Mouse (Mus musculus): ENCODE results near the gene Slc6a11. TPM values are rescaled to one million over a fixed set of nuclear protein-coding genes. Genes with fewer than 3 reads are reported as not detected.

Gene Slc6a11
- total RNA-seq, 1 experiment, result 0.13 TPM

DNA sequence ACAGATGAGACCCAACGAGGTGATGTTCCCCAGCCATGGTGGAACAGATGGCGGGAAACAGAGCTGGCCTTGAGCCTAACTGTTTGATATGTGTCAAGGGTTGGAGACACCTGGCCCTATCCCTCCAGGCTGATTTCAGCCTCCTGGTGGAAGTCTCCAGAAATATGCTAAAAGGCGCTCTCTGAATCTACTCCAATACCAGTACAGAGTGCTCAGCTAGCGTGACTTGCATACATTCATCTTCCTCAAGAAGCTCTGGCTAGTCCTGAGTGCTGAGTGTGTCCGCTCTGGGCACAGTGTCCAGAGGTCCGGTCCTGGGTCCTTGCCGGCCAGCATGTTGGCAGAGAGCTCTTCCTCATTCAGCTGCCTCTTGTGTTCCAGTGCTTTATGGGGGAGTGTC is 27.8 kb downstream of the Slc6a11 start:
- no peak overlapping the region for H3K4me3 ChIP-seq (ENCODE audit: insufficient read depth in 1 of 2, low read depth in 1 of 2, low read length in 2 of 2, poor library complexity in 1 of 2, severe bottlenecking in 1 of 2)
- H3K9ac ChIP-seq (ENCODE audit: insufficient read depth, low read depth, low read length, poor library complexity, severe bottlenecking), result no peak overlapping the region
- TF ChIP-seq MAFK (IDR thresholded peaks at IDR 0.05; ENCODE audit: insufficient read depth, low read depth, low read length) (no peak), CHD2 (IDR thresholded peaks at IDR 0.05; ENCODE audit: low read depth, low read length) (no peak), HCFC1 (IDR thresholded peaks at IDR 0.05; ENCODE audit: borderline replicate concordance, insufficient read depth, low read length) (no peak), ZNF384 (IDR thresholded peaks at IDR 0.05; ENCODE audit: low read depth, low read length) (no peak), ZC3H11A (IDR thresholded peaks at IDR 0.05; ENCODE audit: borderline replicate concordance, low read depth, low read length) (no peak)
- no peak for DNase-seq (ENCODE audit: low read depth, low spot score)
- in situ Hi-C loops (cut with MboI; ENCODE audit: low sequenced_read_pairs in 2 of 2, unreplicated experiment in 2 of 2), result no loop called here
- H3K9me3 ChIP-seq (ENCODE audit: control insufficient read depth, insufficient read depth, low read depth, low read length), result no peaks in the 10 kb centered on the region
- no peak overlapping the region for H3K27ac ChIP-seq (ENCODE audit: insufficient read depth, low read depth, low read length, poor library complexity, severe bottlenecking)
- no peaks in the 10 kb centered on the region for H3K36me3 ChIP-seq (ENCODE audit: control insufficient read depth, insufficient read depth, low read length, poor library complexity, severe bottlenecking)
- H3K4me1 ChIP-seq (ENCODE audit: control insufficient read depth in 2 of 2, insufficient read depth in 2 of 2, low read length in 2 of 2, poor library complexity in 1 of 2), result no peaks in the 10 kb centered on the region

DNA sequence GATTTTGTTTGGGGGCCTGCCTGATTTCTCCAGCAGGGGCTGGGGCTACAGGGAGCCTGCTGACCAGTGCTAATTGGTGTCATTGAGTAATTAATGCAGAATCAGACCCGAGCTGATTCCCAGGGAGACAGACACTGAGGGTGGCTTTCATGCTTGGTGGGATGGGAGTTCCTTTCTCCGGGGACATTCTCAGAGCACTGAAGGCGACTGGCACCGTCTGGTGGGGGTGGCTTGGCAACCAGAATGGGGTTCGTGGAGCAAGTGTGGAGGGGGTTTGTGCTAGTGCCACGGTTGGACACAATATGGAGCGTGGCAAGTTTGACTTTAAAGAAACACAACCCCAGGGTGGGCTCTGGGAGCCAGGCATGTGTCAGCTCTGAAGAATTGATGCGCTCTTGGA is 29.7 kb downstream of the Slc6a11 start:
- in situ Hi-C loops (cut with MboI; ENCODE audit: low sequenced_read_pairs in 2 of 2, unreplicated experiment in 2 of 2), result no loop called here
- H3K9me3 ChIP-seq (ENCODE audit: control insufficient read depth, insufficient read depth, low read depth, low read length), result no peaks in the 10 kb centered on the region
- no peaks in the 10 kb centered on the region for H3K36me3 ChIP-seq (ENCODE audit: control insufficient read depth, insufficient read depth, low read length, poor library complexity, severe bottlenecking)
- no peak for TF ChIP-seq ZC3H11A (IDR thresholded peaks at IDR 0.05; ENCODE audit: borderline replicate concordance, low read depth, low read length)
- no peak for TF ChIP-seq ZNF384 (IDR thresholded peaks at IDR 0.05; ENCODE audit: low read depth, low read length)
- TF ChIP-seq MAFK (IDR thresholded peaks at IDR 0.05; ENCODE audit: insufficient read depth, low read depth, low read length), result no peak
- no peak for TF ChIP-seq CHD2 (IDR thresholded peaks at IDR 0.05; ENCODE audit: low read depth, low read length)
- no peak for TF ChIP-seq HCFC1 (IDR thresholded peaks at IDR 0.05; ENCODE audit: borderline replicate concordance, insufficient read depth, low read length)
- no peaks in the 10 kb centered on the region for H3K4me1 ChIP-seq (ENCODE audit: control insufficient read depth in 2 of 2, insufficient read depth in 2 of 2, low read length in 2 of 2, poor library complexity in 1 of 2)
- H3K27ac ChIP-seq (ENCODE audit: insufficient read depth, low read depth, low read length, poor library complexity, severe bottlenecking), result no peak overlapping the region
- DNase-seq (ENCODE audit: low read depth, low spot score), result no peak
- no peak overlapping the region for H3K9ac ChIP-seq (ENCODE audit: insufficient read depth, low read depth, low read length, poor library complexity, severe bottlenecking)
- H3K4me3 ChIP-seq (ENCODE audit: insufficient read depth in 1 of 2, low read depth in 1 of 2, low read length in 2 of 2, poor library complexity in 1 of 2, severe bottlenecking in 1 of 2), result no peak overlapping the region

DNA sequence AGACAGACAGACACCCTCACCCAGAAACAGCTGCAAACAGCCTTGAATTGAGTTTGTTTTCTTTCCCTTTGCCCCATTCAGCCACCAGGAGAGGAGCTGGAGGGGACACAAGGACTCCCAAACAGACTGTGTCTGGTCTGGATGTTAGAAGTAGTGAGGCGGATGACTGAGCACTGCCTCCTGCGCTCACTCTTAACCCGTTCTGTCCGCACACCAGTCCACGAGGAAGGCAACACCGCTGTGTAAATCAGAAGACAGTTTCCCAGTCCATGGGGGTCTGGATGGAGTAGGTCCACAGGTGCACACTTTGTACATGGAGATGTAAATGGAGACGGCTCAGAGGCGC is 43.0 kb downstream of the Slc6a11 start:
- Histone ChIP-seq H3K4me3 (ENCODE audit: insufficient read depth in 1 of 2, low read depth in 1 of 2, low read length in 2 of 2, poor library complexity in 1 of 2, severe bottlenecking in 1 of 2) (no peak overlapping the region), H3K36me3 (ENCODE audit: control insufficient read depth, insufficient read depth, low read length, poor library complexity, severe bottlenecking) (no peaks in the 10 kb centered on the region), H3K4me1 (ENCODE audit: control insufficient read depth in 2 of 2, insufficient read depth in 2 of 2, low read length in 2 of 2, poor library complexity in 1 of 2) (peaks cover 0 to 3% of the 10 kb centered on the region in 2 experiments; a peak in 1 of 4 replicates), H3K9ac (ENCODE audit: insufficient read depth, low read depth, low read length, poor library complexity, severe bottlenecking) (no peak overlapping the region), H3K27ac (ENCODE audit: insufficient read depth, low read depth, low read length, poor library complexity, severe bottlenecking) (no peak overlapping the region), H3K9me3 (ENCODE audit: control insufficient read depth, insufficient read depth, low read depth, low read length) (no peaks in the 10 kb centered on the region)
- DNase-seq (ENCODE audit: low read depth, low spot score), result no peak
- no peak for TF ChIP-seq MAFK (IDR thresholded peaks at IDR 0.05; ENCODE audit: insufficient read depth, low read depth, low read length)
- in situ Hi-C loops (cut with MboI; ENCODE audit: low sequenced_read_pairs in 2 of 2, unreplicated experiment in 2 of 2), result no loop called here

DNA sequence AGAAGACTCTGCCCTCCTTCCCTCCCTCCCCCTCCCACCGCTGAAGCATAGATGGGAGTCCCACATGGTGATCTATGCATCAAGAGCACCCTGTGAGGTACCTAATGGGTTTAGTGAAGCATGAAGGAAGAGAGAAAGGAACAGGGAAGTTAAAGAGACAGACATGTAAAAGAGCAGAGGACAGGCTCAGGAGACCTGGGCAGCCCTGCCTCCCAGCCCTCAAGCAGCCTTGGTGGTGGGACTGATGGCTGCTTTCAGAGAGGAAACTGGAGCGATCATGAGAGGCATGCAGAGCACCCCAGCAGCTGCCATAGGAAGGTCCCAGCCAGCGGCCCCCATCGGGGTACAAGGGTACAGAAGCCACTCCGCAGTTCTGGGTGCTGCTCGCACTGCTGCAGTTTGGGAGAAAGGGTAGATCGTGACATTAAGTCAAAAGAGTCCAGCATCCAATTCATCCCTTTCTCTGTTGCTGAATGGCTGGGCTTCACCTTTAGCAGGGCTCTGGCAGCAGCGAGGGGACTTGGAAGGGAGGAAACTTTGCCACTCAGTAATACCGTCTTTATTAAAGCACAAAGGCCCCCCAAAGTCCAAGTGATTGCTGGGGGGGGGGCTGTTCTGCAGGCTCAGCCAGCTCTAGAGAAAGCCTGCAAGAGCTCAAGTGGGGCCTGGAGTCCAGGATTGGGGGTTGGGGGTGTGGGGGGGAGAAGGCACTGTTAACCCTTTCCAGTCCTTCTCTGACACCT is 43.5 kb downstream of the Slc6a11 start:
- H3K4me3 ChIP-seq (ENCODE audit: insufficient read depth in 1 of 2, low read depth in 1 of 2, low read length in 2 of 2, poor library complexity in 1 of 2, severe bottlenecking in 1 of 2), result no peak overlapping the region

DNA sequence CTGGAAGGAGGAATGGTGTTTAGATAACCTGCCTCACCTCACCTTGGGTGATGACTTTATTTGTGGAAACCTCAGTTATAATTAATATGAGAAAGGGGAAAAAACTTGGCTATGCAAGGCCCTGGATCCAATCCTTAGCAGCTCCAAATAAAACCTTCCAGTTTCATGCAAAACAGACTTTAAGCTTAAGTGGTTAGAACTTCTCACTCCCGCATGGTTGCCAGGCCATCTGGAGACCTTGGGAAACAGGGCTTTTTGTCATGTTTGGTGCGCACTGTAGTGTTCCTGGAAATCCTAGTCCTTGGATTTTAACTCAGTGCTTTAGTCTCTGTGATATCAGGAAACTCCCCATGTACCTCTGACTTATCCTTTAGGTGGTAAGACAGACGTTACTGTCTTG is 47.1 kb downstream of the Slc6a11 start:
- in situ Hi-C loops (cut with MboI; ENCODE audit: low sequenced_read_pairs in 2 of 2, unreplicated experiment in 2 of 2), result no loop called here
- Histone ChIP-seq H3K4me1 (ENCODE audit: control insufficient read depth in 2 of 2, insufficient read depth in 2 of 2, low read length in 2 of 2, poor library complexity in 1 of 2) (peaks cover 0 to 3% of the 10 kb centered on the region in 2 experiments; a peak in 1 of 4 replicates), H3K4me3 (ENCODE audit: insufficient read depth in 1 of 2, low read depth in 1 of 2, low read length in 2 of 2, poor library complexity in 1 of 2, severe bottlenecking in 1 of 2) (no peak overlapping the region), H3K9ac (ENCODE audit: insufficient read depth, low read depth, low read length, poor library complexity, severe bottlenecking) (no peak overlapping the region), H3K9me3 (ENCODE audit: control insufficient read depth, insufficient read depth, low read depth, low read length) (no peaks in the 10 kb centered on the region), H3K27ac (ENCODE audit: insufficient read depth, low read depth, low read length, poor library complexity, severe bottlenecking) (no peak overlapping the region), H3K36me3 (ENCODE audit: control insufficient read depth, insufficient read depth, low read length, poor library complexity, severe bottlenecking) (no peaks in the 10 kb centered on the region)
- no peak for DNase-seq (ENCODE audit: low read depth, low spot score)
- TF ChIP-seq MAFK (IDR thresholded peaks at IDR 0.05; ENCODE audit: insufficient read depth, low read depth, low read length) (no peak), CHD2 (IDR thresholded peaks at IDR 0.05; ENCODE audit: low read depth, low read length) (no peak), HCFC1 (IDR thresholded peaks at IDR 0.05; ENCODE audit: borderline replicate concordance, insufficient read depth, low read length) (no peak), ZNF384 (IDR thresholded peaks at IDR 0.05; ENCODE audit: low read depth, low read length) (no peak), ZC3H11A (IDR thresholded peaks at IDR 0.05; ENCODE audit: borderline replicate concordance, low read depth, low read length) (no peak)

More for the DNA sequence above, 43.5 kb downstream of the Slc6a11 start:
- DNase-seq (ENCODE audit: low read depth, low spot score), result no peak
- TF ChIP-seq ZC3H11A (IDR thresholded peaks at IDR 0.05; ENCODE audit: borderline replicate concordance, low read depth, low read length) (no peak), ZNF384 (IDR thresholded peaks at IDR 0.05; ENCODE audit: low read depth, low read length) (no peak), HCFC1 (IDR thresholded peaks at IDR 0.05; ENCODE audit: borderline replicate concordance, insufficient read depth, low read length) (no peak)
- no peak overlapping the region for H3K9ac ChIP-seq (ENCODE audit: insufficient read depth, low read depth, low read length, poor library complexity, severe bottlenecking)
- in situ Hi-C loops (cut with MboI; ENCODE audit: low sequenced_read_pairs in 2 of 2, unreplicated experiment in 2 of 2), result no loop called here
- H3K4me1 ChIP-seq (ENCODE audit: control insufficient read depth in 2 of 2, insufficient read depth in 2 of 2, low read length in 2 of 2, poor library complexity in 1 of 2), result peaks cover 0 to 3% of the 10 kb centered on the region in 2 experiments; a peak in 1 of 4 replicates
- no peaks in the 10 kb centered on the region for H3K36me3 ChIP-seq (ENCODE audit: control insufficient read depth, insufficient read depth, low read length, poor library complexity, severe bottlenecking)
- no peak overlapping the region for H3K27ac ChIP-seq (ENCODE audit: insufficient read depth, low read depth, low read length, poor library complexity, severe bottlenecking)
- no peaks in the 10 kb centered on the region for H3K9me3 ChIP-seq (ENCODE audit: control insufficient read depth, insufficient read depth, low read depth, low read length)

Measured in ES-E14 (cell line).